Mouse (Mus musculus): ENCODE measurements at regions not wholly inside any gene's neighbourhood (a gene's known extent, or its start where the extent isn't known, plus 50 kb on each side); places are given as distances from the start of the nearest gene placed in this dataset.

DNA sequence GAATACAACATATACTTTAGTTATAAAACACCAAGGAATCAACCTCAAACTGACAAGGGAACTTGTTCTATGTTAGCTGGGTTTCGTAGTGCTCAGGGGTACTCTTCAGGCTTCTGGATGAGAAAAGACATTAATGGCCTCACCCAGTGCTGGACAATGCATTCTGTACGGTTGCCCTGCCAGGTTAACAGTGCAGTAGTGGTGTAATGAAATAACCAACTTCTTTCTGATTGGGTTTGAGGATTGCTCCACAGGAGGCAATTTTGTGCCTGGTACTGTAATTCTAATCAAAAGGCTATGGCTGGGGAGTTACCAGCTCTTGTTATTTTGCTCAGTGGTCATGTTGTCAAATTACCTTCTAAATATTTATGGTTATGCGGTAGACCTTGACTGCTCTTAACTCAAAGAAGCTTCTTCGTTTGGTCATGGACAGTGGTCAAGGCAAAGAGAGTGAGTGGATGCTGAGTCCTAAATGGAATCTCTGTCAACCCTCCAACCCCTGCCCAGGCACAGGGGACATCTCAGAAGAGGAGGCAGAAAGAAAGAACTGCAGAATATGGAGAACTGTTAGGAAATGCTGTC is 158.8 kb upstream of the B3gat2 start:
- no peak for DNase-seq (ENCODE audit: low spot score)

DNA sequence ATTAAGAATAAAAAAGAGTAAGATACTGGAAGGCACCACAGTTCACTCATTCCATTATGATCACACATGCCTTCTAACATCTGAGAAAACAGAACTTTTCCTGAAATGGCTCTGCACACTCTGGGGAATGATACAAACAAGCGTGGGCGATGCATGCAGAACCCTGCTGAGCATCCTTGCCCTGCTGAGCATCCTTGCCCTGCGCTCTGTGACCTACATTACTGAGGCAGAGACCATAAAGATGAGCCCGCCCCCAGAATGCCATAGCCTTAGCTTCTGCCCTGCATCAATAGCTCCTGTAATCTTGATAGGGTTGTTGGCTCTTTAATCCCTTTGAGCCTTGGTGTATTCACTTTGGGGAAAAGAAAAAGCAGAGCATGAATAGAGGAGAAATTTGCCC is 132.2 kb upstream of the B3gat2 start:
- DNase-seq (ENCODE audit: low spot score) = no peak

DNA sequence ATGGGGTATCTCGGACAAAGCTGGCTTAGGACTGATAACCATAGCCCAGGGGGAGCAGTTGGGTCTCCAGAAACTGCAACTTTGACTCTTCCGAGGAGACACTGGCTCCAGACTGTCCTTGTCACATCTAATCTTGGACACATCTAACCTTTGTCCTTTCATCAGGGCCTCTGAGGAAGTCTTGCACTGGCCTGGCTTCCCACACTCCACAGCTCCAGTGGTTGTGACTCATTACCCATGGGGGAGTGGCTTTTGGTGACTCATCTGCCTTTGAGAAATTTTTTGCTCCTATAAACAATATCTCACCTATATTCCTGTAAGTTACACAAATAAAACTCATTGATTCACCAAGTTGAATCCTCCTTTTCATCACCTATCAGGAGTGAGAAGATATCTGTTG is 116.5 kb upstream of the B3gat2 start:
- no peak for DNase-seq (ENCODE audit: low spot score)

DNA sequence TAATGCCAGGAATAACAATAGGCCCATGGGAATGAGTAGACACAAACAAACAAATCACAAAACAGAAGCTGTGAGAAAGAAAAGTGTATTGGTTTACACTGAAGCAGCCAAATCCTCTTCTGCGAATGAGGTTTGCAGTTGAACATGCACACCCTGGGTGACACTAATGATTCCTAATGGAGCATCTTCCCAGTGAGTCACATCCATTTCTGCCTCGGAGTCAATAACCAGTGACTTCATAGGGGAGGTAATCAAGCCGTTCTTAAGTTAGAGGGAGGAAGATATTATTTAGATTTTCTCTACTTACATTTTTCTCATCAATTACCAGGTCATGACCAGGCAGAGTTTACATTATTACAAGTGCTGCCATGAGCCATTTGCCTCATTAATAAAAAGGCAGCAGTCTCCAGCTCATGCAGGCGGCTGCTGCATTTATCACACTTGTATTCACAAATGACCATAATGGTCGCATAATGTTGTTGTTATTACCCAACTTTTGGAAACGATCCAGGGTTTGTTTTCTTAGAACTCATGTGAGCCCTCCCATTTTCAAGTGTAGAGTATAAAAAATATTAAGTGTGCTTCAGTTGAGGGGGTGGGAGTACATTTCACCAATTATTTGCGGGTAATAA is 112.6 kb upstream of the B3gat2 start:
- DNase-seq (ENCODE audit: low spot score) = no peak

DNA sequence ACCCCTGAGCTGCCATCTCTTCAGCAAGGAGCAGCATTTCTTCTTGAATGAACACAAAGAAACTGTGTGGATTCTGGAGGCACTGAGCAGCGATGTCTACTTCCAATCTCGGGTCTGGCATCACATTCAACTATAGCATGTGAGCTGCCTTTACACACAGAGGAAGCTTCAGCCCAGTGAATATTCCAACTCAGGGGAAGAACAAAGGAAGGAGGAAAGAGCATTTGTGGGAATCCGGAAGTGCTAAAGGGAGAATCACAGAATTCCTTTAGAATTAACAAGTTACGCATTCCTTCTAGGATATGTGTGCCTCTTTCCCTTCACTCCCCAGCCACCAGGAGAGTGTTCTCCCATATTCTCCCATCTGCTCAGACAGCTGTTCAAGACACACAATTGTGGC is 111.7 kb upstream of the B3gat2 start:
- no peak for DNase-seq (ENCODE audit: low spot score)

DNA sequence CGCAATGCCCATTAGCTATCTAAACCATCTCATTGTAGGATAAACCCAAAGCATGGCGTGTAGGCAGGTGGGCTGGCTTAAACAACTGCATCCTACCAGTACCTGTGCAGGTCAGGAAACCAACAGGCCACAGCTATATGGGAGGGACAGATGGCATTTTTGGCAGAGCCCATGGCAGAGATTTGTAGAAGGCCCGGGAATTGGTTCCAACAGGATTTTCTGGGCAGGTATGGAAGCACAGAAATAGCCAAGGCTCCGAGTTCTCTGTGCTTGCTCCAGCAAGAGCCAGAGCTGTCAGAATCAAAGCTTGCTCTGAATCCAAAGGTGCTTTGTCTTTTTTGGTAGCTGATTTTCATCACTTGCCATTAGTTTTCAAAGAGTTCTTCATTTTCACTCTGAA is 107.9 kb upstream of the B3gat2 start:
- DNase-seq (ENCODE audit: low spot score) = no peak

DNA sequence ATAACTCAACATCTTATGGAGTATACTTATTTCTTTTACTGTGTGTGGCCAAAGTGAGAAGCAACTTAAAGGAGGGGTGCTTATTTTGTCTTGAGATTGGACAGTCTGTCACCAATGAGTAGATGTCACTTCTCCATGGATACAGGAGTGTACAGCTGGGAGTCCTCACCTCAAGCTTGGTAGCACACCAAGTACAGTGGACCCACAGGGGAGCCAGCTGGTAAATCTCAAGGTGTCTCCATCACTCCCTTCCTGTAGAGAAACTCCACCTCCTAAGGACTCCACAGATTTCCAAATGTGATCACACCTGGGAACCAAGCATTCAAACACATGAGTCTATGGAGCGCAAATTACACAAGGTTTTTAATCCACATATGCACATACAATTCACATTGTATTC is 105.8 kb upstream of the B3gat2 start:
- no peak for DNase-seq (ENCODE audit: low spot score)

DNA sequence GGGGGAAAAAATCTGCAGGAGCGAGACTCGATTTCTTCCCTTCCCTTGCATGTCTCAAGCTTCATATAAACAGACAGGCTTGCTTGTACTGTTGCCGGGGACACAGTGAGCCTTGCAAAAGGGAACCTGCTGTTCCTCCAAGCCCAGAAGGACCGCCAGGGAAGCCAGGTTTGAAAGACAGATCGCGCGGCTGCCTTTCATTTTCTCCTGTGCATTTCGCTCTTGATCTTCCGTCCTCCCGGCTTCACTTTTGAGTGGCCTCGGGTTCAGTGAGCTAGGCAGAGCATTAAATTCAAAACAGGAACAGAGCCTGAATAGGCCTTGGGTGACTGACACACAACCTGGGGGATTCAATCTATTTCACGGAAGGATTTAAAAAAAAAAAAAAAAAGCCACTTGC is 105.3 kb upstream of the B3gat2 start:
- DNase-seq (ENCODE audit: low spot score) = no peak

- no peak for DNase-seq (ENCODE audit: low spot score)
These were observed 104.8 kb upstream of the B3gat2 start for GRCm38 (mm10) chr1:23656718-23657117.

DNA sequence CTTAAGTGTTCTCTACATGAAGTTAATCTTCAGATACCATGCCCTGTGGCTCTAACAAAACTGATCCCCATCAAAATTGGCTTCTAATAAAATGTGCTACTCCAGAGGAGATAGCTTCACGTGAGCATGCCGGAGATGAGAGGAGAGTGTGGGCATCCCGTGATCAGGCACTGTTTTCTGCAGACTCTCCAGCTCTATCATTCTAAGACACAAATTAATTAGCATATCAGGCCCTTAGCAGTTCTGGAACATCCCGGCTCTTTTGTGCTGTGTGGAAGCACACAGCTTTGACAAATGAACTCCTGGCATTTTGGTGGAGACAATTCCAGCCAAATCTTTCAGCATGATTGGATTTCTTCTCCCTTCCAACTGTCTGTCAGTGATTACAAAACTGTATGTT is 91.0 kb upstream of the B3gat2 start:
- DNase-seq (ENCODE audit: low spot score) = no peak

DNA sequence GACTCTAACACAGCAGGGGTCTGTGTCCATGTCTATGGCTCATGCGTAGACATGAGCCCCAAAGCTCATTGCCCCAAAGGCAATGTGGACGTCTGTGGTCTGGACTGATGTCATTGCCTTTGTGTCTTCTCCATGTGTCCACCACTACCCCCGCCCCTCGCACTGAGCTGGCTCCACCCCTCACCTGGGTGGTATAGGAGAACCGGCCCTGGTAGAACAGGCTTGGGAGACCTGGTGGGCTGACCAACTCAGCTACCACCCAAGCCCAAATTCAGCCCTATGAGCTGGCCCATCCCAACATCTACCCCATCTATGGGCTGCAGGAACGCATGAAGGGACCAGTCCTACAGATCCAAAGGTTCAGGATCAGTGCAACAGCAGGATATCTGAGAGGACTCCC is 87.2 kb upstream of the B3gat2 start:
- DNase-seq (ENCODE audit: low spot score) = no peak

DNA sequence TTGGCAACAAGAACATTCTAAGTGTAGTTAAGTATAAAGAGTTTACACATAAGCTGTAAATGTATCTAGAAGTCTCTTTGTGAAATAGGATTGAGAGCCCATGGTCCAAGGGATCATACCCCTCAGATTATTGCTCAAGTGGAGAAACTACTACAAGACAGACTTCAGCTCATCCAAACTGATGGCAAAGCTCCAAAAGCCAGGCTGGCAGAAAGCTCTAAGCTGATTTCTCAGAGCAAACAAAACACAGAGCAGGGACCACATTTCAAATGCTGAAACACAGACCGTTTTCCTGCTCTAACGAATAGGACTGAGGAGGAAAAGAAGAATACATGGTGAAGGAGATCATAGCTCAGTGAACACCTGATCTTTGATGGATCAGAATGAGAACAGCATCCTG is 85.3 kb upstream of the B3gat2 start:
- no peak for DNase-seq (ENCODE audit: low spot score)

DNA sequence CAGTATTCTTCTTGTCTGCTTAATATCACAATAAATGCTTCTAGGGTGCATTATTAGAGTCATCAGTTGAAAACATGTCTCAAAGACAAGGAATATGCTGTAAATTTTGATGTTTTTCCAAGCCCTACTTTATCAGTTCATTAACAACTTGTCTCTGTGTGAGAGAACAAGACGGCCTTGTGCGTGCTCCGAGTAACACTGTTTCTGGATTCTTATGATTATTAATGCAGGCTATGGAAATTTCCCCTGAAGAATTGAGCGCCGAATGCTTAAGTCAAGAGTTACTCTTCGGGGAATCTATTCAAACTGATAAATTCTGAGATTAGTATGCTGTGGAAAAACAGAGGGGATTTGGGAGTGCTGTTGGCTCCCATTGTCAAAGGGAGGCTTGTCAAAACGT is 72.2 kb upstream of the B3gat2 start:
- DNase-seq (ENCODE audit: low spot score) = no peak

- DNase-seq (ENCODE audit: low spot score) = peak; percentile 19
These were observed 56.1 kb upstream of the B3gat2 start for GRCm38 (mm10) chr1:23705489-23705888.

- DNase-seq (ENCODE audit: low spot score) = no peak
These were observed 55.1 kb upstream of the B3gat2 start for GRCm38 (mm10) chr1:23706450-23706849.
